Mouse (Mus musculus) G1E (cell line): ENCODE data around the gene Elane.

Experiments used
- CTCF ChIP-seq: IDR thresholded peaks from 2 replicates; pipeline ENCODE4 v1.5.1; 2012; ENCODE audit warnings: low read depth, low read length, inconsistent platforms, mixed read lengths
- GATA2 ChIP-seq: IDR thresholded peaks from 2 replicates; pipeline ENCODE4 v1.6.1; 2012; ENCODE audit warnings: low read depth, low read length, inconsistent platforms, borderline replicate concordance
- POLR2AphosphoS5 ChIP-seq: IDR thresholded peaks from 2 replicates; pipeline ENCODE4 v1.6.1; 2012; ENCODE audit warnings: low read depth, low read length, inconsistent platforms; ENCODE audit not compliant: insufficient replicate concordance

DNA sequence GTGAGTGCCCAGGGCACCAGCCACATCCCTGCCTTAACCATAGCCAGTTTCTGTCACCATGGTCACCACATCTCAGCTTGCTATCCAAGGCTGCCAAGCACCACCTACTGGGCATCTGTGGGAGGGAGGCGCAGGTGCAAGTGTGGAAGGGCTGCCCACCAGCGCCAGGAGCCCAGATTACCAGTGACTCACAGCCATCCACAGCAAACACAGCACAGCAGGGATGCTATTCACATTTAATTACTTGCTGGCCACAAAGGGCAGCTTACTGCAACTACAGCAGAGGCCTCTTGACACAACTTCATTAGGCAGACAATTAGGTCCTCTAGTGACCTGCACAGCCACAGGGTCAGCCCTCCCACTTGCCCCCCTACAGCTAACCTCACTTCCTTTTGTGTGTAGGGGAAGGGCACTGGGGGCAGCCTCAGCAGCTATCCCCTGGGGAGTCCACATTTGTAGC is 14.9 kb downstream of the Elane start:
- TF ChIP-seq CTCF (no peak), GATA2 (no peak), POLR2AphosphoS5 (no peak)
